23 mouse cellular contexts compared by ENCODE assay signal in the genomic region with DNA sequence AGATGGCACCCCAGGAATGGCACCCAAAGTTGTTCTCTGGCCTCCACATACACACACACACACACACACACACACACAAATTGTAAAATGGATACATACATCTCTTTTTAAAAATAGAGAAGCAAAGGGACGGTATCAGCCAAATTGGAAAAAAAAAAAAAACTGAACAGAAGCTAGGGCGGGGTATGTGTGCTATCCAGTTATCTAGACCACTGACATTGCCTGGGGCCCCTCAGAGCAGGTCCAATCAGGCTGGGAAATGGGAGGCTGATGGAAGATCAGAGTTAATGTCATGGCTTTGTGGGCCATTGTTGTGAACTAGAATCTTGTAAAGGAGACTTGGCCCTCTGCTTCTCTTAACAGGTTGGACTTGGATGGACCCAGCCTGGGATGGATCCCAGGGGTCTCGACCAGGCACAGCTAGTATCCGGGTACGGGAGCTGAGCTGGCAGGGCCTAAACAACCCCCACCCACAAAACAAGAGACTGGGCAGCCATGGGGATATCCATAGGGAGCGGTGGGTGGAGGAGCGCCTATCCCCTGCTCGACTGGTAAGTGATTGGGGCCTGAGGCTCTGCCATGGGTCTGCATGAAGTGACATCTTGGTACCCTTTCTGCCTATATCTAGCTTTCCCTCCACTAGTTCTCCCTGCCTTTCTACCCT. TPM values are rescaled to one million over a fixed set of nuclear protein-coding genes. Genes with fewer than 3 reads are reported as not detected.
A peak's percentile ranks its signal among the peaks of the same experiment; 100 is the strongest.
DNase-seq lines count a peak whose midpoint lies in the region; ATAC-seq and TF ChIP-seq lines count a peak whose summit lies in the region.
"Had no signal": no experiment of that assay in that cellular context is flagged by ENCODE, and none has a peak within 500 bp of the region (broad histone marks: within the 10 kb centered on the region; RNA-seq: fewer than 3 reads in every experiment).

No protein-coding gene starts in this region.

- no peak overlapping the region for H3K27ac ChIP-seq in heart, embryonic 11.5 days (ENCODE audit: low read depth, low read length)
- peak overlapping the region; percentile 36 for H3K27ac ChIP-seq in MEL (ENCODE audit: control insufficient read depth, low read depth, low read length)
- H3K27ac ChIP-seq in liver, embryonic 14.5 days: peak overlapping the region; percentile 65
- H3K27ac ChIP-seq: embryonic facial prominence, embryonic 15.5 days; heart, embryonic 13.5 days; hindbrain, embryonic 15.5 days had no signal

- TF ChIP-seq RAD21 in MEL (IDR thresholded peaks at IDR 0.05; ENCODE audit: low read depth, low read length): no peak

- H3K4me3 ChIP-seq in heart, embryonic 11.5 days (ENCODE audit: low read depth, low read length): no peak overlapping the region
- no peak overlapping the region for H3K4me3 ChIP-seq in MEL (ENCODE audit: control insufficient read depth in 1 of 2, insufficient read depth in 1 of 2, low read depth in 2 of 2, low read length in 2 of 2)
- H3K4me3 ChIP-seq in liver, embryonic 14.5 days (ENCODE audit: insufficient read depth in 1 of 2, low read depth in 2 of 2, low read length in 2 of 2): peak overlapping the region; percentile 31 to 34
- H3K4me3 ChIP-seq: embryonic facial prominence, embryonic 15.5 days; heart, embryonic 13.5 days; hindbrain, embryonic 15.5 days had no signal

- no peaks in the 10 kb centered on the region for H3K36me3 ChIP-seq in heart, embryonic 11.5 days (ENCODE audit: control insufficient read depth, insufficient read depth, low read length)
- H3K36me3 ChIP-seq in MEL (ENCODE audit: control insufficient read depth in 1 of 2, insufficient read depth in 2 of 2, low read length in 2 of 2): peaks cover 0 to 18% of the 10 kb centered on the region in 2 experiments; a peak in 3 of 4 replicates
- H3K36me3 ChIP-seq in liver, embryonic 14.5 days (replicated peaks; ENCODE audit: control insufficient read depth, insufficient read depth, low read depth): peaks cover 7% of the 10 kb centered on the region

- peak in 1 of 2 experiments; percentile 38; a peak in 1 of 4 replicates for TF ChIP-seq EP300 in MEL (IDR thresholded peaks at IDR 0.05; ENCODE audit: low read depth in 1 of 2, low read length in 2 of 2)
- peak; percentile 31; the same call in 1 of the 2 replicates for TF ChIP-seq EP300 in liver, embryonic 14.5 days (IDR thresholded peaks at IDR 0.05; ENCODE audit: low read depth)

- no peak overlapping the region for H3K9ac ChIP-seq in heart, embryonic 11.5 days (ENCODE audit: low read depth, low read length)
- no peak overlapping the region for H3K9ac ChIP-seq in MEL (ENCODE audit: control insufficient read depth, low read depth, low read length, poor library complexity, severe bottlenecking)
- H3K9ac ChIP-seq in liver, embryonic 14.5 days (replicated peaks): peak overlapping the region; percentile 56
- H3K9ac ChIP-seq: embryonic facial prominence, embryonic 15.5 days; heart, embryonic 13.5 days; hindbrain, embryonic 15.5 days had no signal

- H3K4me2 ChIP-seq in heart, embryonic 11.5 days: no peak overlapping the region
- peak overlapping the region; percentile 78 for H3K4me2 ChIP-seq in liver, embryonic 14.5 days (ENCODE audit: low read depth)
- H3K4me2 ChIP-seq: embryonic facial prominence, embryonic 15.5 days; heart, embryonic 13.5 days; hindbrain, embryonic 15.5 days had no signal

- no peak for TF ChIP-seq POLR2A in MEL (IDR thresholded peaks at IDR 0.05; ENCODE audit: control insufficient read depth in 1 of 2, insufficient read depth in 1 of 2, low read depth in 1 of 2, low read length in 2 of 2, poor library complexity in 1 of 2)

- peak; percentile 88 for DNase-seq in heart, adult 11 months
- DNase-seq in MEL (ENCODE audit: low read depth, low spot score) (peak; percentile 74), liver (peak; percentile 75)
- peak; percentile 44 to 55 (median 48) for DNase-seq in liver, embryonic 14.5 days (ENCODE audit: low read depth in 3 of 3, low spot score in 3 of 3)
- no peak for DNase-seq in thymus, adult 18-20 months
- DNase-seq in urinary bladder, adult 2 months (ENCODE audit: low spot score): no peak
- DNase-seq: adrenal gland, adult 8-10 months; adrenal gland, postnatal 36 days; cerebellum, adult 11 months; cerebellum, adult 8-10 months; cerebellum, postnatal 14 days; embryo, embryonic 11 days; heart, adult 18-20 months; heart, postnatal 36 days had no signal

- TF ChIP-seq CTCF in MEL (IDR thresholded peaks at IDR 0.05 in 2 of 3, conservative IDR thresholded peaks at IDR 0.05 in 1 of 3; ENCODE audit: control insufficient read depth in 1 of 3, insufficient read depth in 1 of 3, low read depth in 2 of 3, low read length in 3 of 3, poor library complexity in 1 of 3, severe bottlenecking in 1 of 3): no peak
- no peak for TF ChIP-seq CTCF in liver, embryonic 14.5 days (IDR thresholded peaks at IDR 0.05; ENCODE audit: low read depth)

- peaks cover 12% of the 10 kb centered on the region for H3K79me2 ChIP-seq in MEL (ENCODE audit: control insufficient read depth, insufficient read depth, low read length, poor library complexity)

- H3K9me3 ChIP-seq in heart, embryonic 11.5 days (replicated peaks; ENCODE audit: control insufficient read depth, low read length): no peaks in the 10 kb centered on the region
- H3K9me3 ChIP-seq in MEL (replicated peaks; ENCODE audit: insufficient read depth, low read length): no peaks in the 10 kb centered on the region
- no peaks in the 10 kb centered on the region for H3K9me3 ChIP-seq in liver, embryonic 14.5 days (ENCODE audit: control insufficient read depth, low read length)
- H3K9me3 ChIP-seq: embryonic facial prominence, embryonic 15.5 days; heart, embryonic 13.5 days; hindbrain, embryonic 15.5 days had no signal

- no peaks in the 10 kb centered on the region for H3K27me3 ChIP-seq in heart, embryonic 11.5 days (ENCODE audit: control insufficient read depth, insufficient read depth, low read length)
- H3K27me3 ChIP-seq in MEL (ENCODE audit: control insufficient read depth in 1 of 2, insufficient read depth in 2 of 2, low read length in 2 of 2): no peaks in the 10 kb centered on the region
- no peaks in the 10 kb centered on the region for H3K27me3 ChIP-seq in liver, embryonic 14.5 days (ENCODE audit: control insufficient read depth, insufficient read depth, low read length)
- H3K27me3 ChIP-seq: CH12.LX; embryonic facial prominence, embryonic 15.5 days; heart, embryonic 13.5 days; hindbrain, embryonic 15.5 days had no signal

- WGBS in heart, embryonic 11.5 days (ENCODE audit: insufficient replicate concordance): 81% methylated on average over 8 of the region's 8 CpGs
- WGBS in liver, embryonic 14.5 days (ENCODE audit: insufficient replicate concordance): 54% methylated on average over 8 of the region's 8 CpGs

- ATAC-seq in heart, embryonic 11.5 days (replicated peaks; ENCODE audit: insufficient number of reproducible peaks, low FRiP score, low TSS enrichment): no peak
- no peak for ATAC-seq in liver, embryonic 14.5 days (ENCODE audit: insufficient read depth)
- no peak for ATAC-seq in inflammation-experienced regulatory T-cells, adult 6 months
- ATAC-seq: forebrain, embryonic 14.5 days had no signal

- H3K4me1 ChIP-seq in heart, embryonic 11.5 days (ENCODE audit: control insufficient read depth, insufficient read depth, low read length): peaks cover 16% of the 10 kb centered on the region
- peaks cover 6 to 29% of the 10 kb centered on the region in 2 experiments; a peak in 3 of 4 replicates for H3K4me1 ChIP-seq in MEL (ENCODE audit: control insufficient read depth in 1 of 2, insufficient read depth in 2 of 2, low read length in 2 of 2)
- peaks cover 50 to 55% of the 10 kb centered on the region in 2 experiments for H3K4me1 ChIP-seq in liver, embryonic 14.5 days (replicated peaks; ENCODE audit: control insufficient read depth in 2 of 2, insufficient read depth in 2 of 2, low read length in 1 of 2)

RNA-seq across cellular contexts. Expression of a gene that starts 2.8 kb away (rescaled TPM):
- polyA plus RNA-seq in heart, embryonic 11.5 days (2014; fragmentation: Nextera tagmentation; extraction: Ambion mirVana): 1.6 TPM in 2 replicates
- total RNA-seq in MEL (2012; rRNA removed): 1.0 and 1.6 TPM in 2 replicates
- 1 to 10 TPM in 1 of 2 experiments, not detected in 1; 5.5 TPM for polyA plus RNA-seq in MEL (2012; ENCODE audit: insufficient read depth in 1 of 2, insufficient read length in 2 of 2, low read depth in 1 of 2, low replicate concordance in 2 of 2, missing spikeins in 1 of 2)
- 15.3 and 20.3 TPM in 2 replicates for polyA plus RNA-seq in liver, embryonic 14.5 days (2012; rRNA removed)
- 10.4 and 10.9 TPM in 2 replicates for polyA plus RNA-seq in liver, embryonic 14.5 days (2014; fragmentation: Nextera tagmentation; extraction: Ambion mirVana)
- 1 to 10 TPM; 1.3 to 2.2 (median 1.7) TPM for polyA plus RNA-seq in inflammation-experienced regulatory T-cells, adult 6 months (2017; shearing (Covaris generic))
- polyA plus RNA-seq in urinary bladder, adult 2 months (2012; rRNA removed): 5.2 and 5.8 TPM in 2 replicates

RNA-seq across cellular contexts. Expression of a gene that starts 2.9 kb away (rescaled TPM):
- 73.1 and 80.9 TPM in 2 replicates for polyA plus RNA-seq in heart, embryonic 11.5 days (2014; fragmentation: Nextera tagmentation; extraction: Ambion mirVana)
- total RNA-seq in MEL (2012; rRNA removed): 137 and 183 TPM in 2 replicates
- polyA plus RNA-seq in MEL (2012; ENCODE audit: insufficient read depth in 1 of 2, insufficient read length in 2 of 2, low read depth in 1 of 2, low replicate concordance in 2 of 2, missing spikeins in 1 of 2): 100 to 1,000 TPM in 1 of 2 experiments, not detected in 1; 149 TPM
- polyA plus RNA-seq in liver, embryonic 14.5 days (2012; rRNA removed): 50.8 and 66.8 TPM in 2 replicates
- 84.4 and 102 TPM in 2 replicates for polyA plus RNA-seq in liver, embryonic 14.5 days (2014; fragmentation: Nextera tagmentation; extraction: Ambion mirVana)
- polyA plus RNA-seq in inflammation-experienced regulatory T-cells, adult 6 months (2017; shearing (Covaris generic)): 1 to 10 TPM; 1.5 to 6.2 (median 4.6) TPM
- 114 and 129 TPM in 2 replicates for polyA plus RNA-seq in urinary bladder, adult 2 months (2012; rRNA removed)

RNA-seq across cellular contexts. Expression of a gene that starts 17.1 kb away (rescaled TPM):
- 0.46 and 0.99 TPM in 2 replicates for polyA plus RNA-seq in heart, embryonic 11.5 days (2014; fragmentation: Nextera tagmentation; extraction: Ambion mirVana)
- total RNA-seq in MEL (2012; rRNA removed): not detected in 2 replicates
- polyA plus RNA-seq in MEL (2012; ENCODE audit: insufficient read depth in 1 of 2, insufficient read length in 2 of 2, low read depth in 1 of 2, low replicate concordance in 2 of 2, missing spikeins in 1 of 2): under 1 TPM in 1 of 2 experiments, not detected in 1; 0.43 TPM
- polyA plus RNA-seq in liver, embryonic 14.5 days (2012; rRNA removed): 2.0 and 2.3 TPM in 2 replicates
- 0.25 and 0.66 TPM in 2 replicates for polyA plus RNA-seq in liver, embryonic 14.5 days (2014; fragmentation: Nextera tagmentation; extraction: Ambion mirVana)
- polyA plus RNA-seq in inflammation-experienced regulatory T-cells, adult 6 months (2017; shearing (Covaris generic)): 10 to 100 TPM in 1 of 3 experiments, 1 to 10 TPM in 2; 4.6 to 11.3 (median 8.5) TPM
- 8.4 and 11.6 TPM in 2 replicates for polyA plus RNA-seq in urinary bladder, adult 2 months (2012; rRNA removed)
- total RNA-seq: gastrocnemius, adult 8-10 months; gastrocnemius, postnatal 36 days; heart, adult 18-20 months; heart, postnatal 36 days had no signal

RNA-seq across cellular contexts. Expression of a gene that starts 18.9 kb away (rescaled TPM):
- 14.3 and 17.5 TPM in 2 replicates for polyA plus RNA-seq in heart, embryonic 11.5 days (2014; fragmentation: Nextera tagmentation; extraction: Ambion mirVana)
- 7.0 and 7.6 TPM in 2 replicates for total RNA-seq in MEL (2012; rRNA removed)
- polyA plus RNA-seq in MEL (2012; ENCODE audit: insufficient read depth in 1 of 2, insufficient read length in 2 of 2, low read depth in 1 of 2, low replicate concordance in 2 of 2, missing spikeins in 1 of 2): 1 to 10 TPM in 1 of 2 experiments, not detected in 1; 9.5 TPM
- 21.6 and 28.3 TPM in 2 replicates for polyA plus RNA-seq in liver, embryonic 14.5 days (2012; rRNA removed)
- polyA plus RNA-seq in liver, embryonic 14.5 days (2014; fragmentation: Nextera tagmentation; extraction: Ambion mirVana): 16.8 and 22.4 TPM in 2 replicates
- 10 to 100 TPM in 2 of 3 experiments, 1 to 10 TPM in 1; 9.2 to 15.0 (median 13.7) TPM for polyA plus RNA-seq in inflammation-experienced regulatory T-cells, adult 6 months (2017; shearing (Covaris generic))
- 97.6 and 157 TPM in 2 replicates for polyA plus RNA-seq in urinary bladder, adult 2 months (2012; rRNA removed)

RNA-seq across cellular contexts. Expression of a gene that starts 24.1 kb away (rescaled TPM):
- polyA plus RNA-seq in heart, embryonic 11.5 days (2014; fragmentation: Nextera tagmentation; extraction: Ambion mirVana): 95.3 and 103 TPM in 2 replicates
- total RNA-seq in MEL (2012; rRNA removed): 69.6 and 71.4 TPM in 2 replicates
- polyA plus RNA-seq in MEL (2012; ENCODE audit: insufficient read depth in 1 of 2, insufficient read length in 2 of 2, low read depth in 1 of 2, low replicate concordance in 2 of 2, missing spikeins in 1 of 2): 10 to 100 TPM in 1 of 2 experiments, not detected in 1; 94.5 TPM
- 26.5 and 29.1 TPM in 2 replicates for polyA plus RNA-seq in liver, embryonic 14.5 days (2012; rRNA removed)
- 54.6 and 59.7 TPM in 2 replicates for polyA plus RNA-seq in liver, embryonic 14.5 days (2014; fragmentation: Nextera tagmentation; extraction: Ambion mirVana)
- polyA plus RNA-seq in inflammation-experienced regulatory T-cells, adult 6 months (2017; shearing (Covaris generic)): 100 to 1,000 TPM; 135 to 147 (median 143) TPM
- 126 and 135 TPM in 2 replicates for polyA plus RNA-seq in urinary bladder, adult 2 months (2012; rRNA removed)

Comparison
In these comparisons a context has a peak if more than half of its experiments do, and no peak if none do; other contexts are left out.
1. DNase-seq: peak in heart, adult 11 months (single experiment), MEL (single experiment), liver (single experiment) and liver, embryonic 14.5 days (3 of 3); none in thymus, adult 18-20 months (0 of 2) and urinary bladder, adult 2 months (single experiment).
2. H3K4me3 ChIP-seq: peak in liver, embryonic 14.5 days (2 of 2); none in heart, embryonic 11.5 days (single experiment) and MEL (0 of 2).